Mouse (Mus musculus): Measurements from ENCODE around the gene Ulk1. TPM values are rescaled to one million over a fixed set of nuclear protein-coding genes. Genes with fewer than 3 reads are reported as not detected.

Gene Ulk1
- polyA plus RNA-seq, 1 experiment = 13.6 TPM

- Histone ChIP-seq H3ac (ENCODE audit: control insufficient read depth, insufficient read length, low read depth) (no peak overlapping the region), H3K27me3 (ENCODE audit: control insufficient read depth, insufficient read depth, insufficient read length) (no peaks in the 10 kb centered on the region), H3K79me3 (ENCODE audit: low read depth) (peaks cover 9% of the 10 kb centered on the region), H3K4me3 (ENCODE audit: insufficient read depth, poor library complexity, severe bottlenecking) (no peak overlapping the region), H3K79me2 (ENCODE audit: control insufficient read depth, insufficient read depth) (peaks cover 31% of the 10 kb centered on the region), H3K36me3 (ENCODE audit: control insufficient read depth, insufficient read depth) (no peaks in the 10 kb centered on the region)
- TF ChIP-seq USF1 (IDR thresholded peaks at IDR 0.05; ENCODE audit: low read depth) (no peak), FOSL1 (IDR thresholded peaks at IDR 0.05; ENCODE audit: insufficient read depth, low read length, poor library complexity, severe bottlenecking) (no peak), CEBPB (IDR thresholded peaks at IDR 0.05; ENCODE audit: low read depth) (no peak), MYOD1 (IDR thresholded peaks at IDR 0.05; ENCODE audit: control insufficient read depth, insufficient read length, low read depth) (no peak), CTCF (IDR thresholded peaks at IDR 0.05; ENCODE audit: control insufficient read depth, insufficient read depth, insufficient read length) (no peak), MYOG (IDR thresholded peaks at IDR 0.05; ENCODE audit: control insufficient read depth, extremely low read depth, insufficient read length) (no peak), MAX (IDR thresholded peaks at IDR 0.05) (no peak)
These were observed 2.4 kb downstream of the Ulk1 start for GRCm38 (mm10) chr5:110807453-110807852.

DNA sequence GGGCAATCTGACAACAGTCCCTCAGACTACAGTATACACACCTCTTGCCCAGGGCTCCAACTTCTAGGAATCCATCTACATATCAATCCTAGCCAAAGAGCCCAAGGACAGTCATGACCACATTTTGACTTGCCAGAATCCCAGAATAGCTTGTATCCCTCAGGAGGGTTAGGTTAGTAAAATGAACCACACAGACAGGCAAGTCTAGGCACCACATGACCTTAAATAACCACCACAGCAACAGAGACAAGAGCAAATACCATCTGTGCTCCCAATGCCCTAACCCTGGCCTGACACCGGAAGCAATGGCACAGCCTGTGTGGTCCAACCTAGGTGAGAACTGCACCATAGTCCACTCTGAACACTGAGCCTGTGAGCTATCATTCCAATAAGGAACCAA is 3.2 kb downstream of the Ulk1 start:
- Histone ChIP-seq H3K79me3 (ENCODE audit: low read depth) (peaks cover 9% of the 10 kb centered on the region), H3K79me2 (ENCODE audit: control insufficient read depth, insufficient read depth) (peaks cover 31% of the 10 kb centered on the region), H3K4me3 (ENCODE audit: insufficient read depth, poor library complexity, severe bottlenecking) (no peak overlapping the region), H3K27me3 (ENCODE audit: control insufficient read depth, insufficient read depth, insufficient read length) (no peaks in the 10 kb centered on the region), H3ac (ENCODE audit: control insufficient read depth, insufficient read length, low read depth) (no peak overlapping the region), H3K36me3 (ENCODE audit: control insufficient read depth, insufficient read depth) (no peaks in the 10 kb centered on the region)
- TF ChIP-seq MYOD1 (IDR thresholded peaks at IDR 0.05; ENCODE audit: control insufficient read depth, insufficient read length, low read depth) = no peak

DNA sequence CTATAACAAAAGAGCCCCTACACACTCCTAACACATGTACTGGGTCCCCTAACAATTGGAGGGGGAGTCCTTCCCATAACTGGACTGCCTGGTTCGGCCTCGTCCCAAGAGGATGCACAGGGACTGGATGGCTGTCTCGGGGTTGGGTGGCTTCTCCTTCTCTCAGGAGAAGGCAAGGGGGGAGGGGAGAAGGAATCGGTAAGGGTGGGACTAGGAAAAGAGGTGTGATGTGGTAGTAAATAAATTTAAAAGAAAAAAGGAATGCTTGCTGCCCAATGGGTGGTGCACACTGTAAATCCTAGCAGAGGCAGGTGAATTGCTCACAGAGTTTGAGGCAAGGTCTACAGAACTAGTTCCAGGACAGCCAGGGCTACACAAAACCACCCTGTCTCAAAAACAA is 3.7 kb downstream of the Ulk1 start:
- Histone ChIP-seq H3K4me3 (ENCODE audit: insufficient read depth, poor library complexity, severe bottlenecking) (no peak overlapping the region), H3K36me3 (ENCODE audit: control insufficient read depth, insufficient read depth) (no peaks in the 10 kb centered on the region), H3K79me2 (ENCODE audit: control insufficient read depth, insufficient read depth) (peaks cover 31% of the 10 kb centered on the region), H3ac (ENCODE audit: control insufficient read depth, insufficient read length, low read depth) (no peak overlapping the region), H3K27me3 (ENCODE audit: control insufficient read depth, insufficient read depth, insufficient read length) (no peaks in the 10 kb centered on the region), H3K79me3 (ENCODE audit: low read depth) (peaks cover 9% of the 10 kb centered on the region)
- TF ChIP-seq MYOD1 (IDR thresholded peaks at IDR 0.05; ENCODE audit: control insufficient read depth, insufficient read length, low read depth) (no peak), FOSL1 (IDR thresholded peaks at IDR 0.05; ENCODE audit: insufficient read depth, low read length, poor library complexity, severe bottlenecking) (no peak), USF1 (IDR thresholded peaks at IDR 0.05; ENCODE audit: low read depth) (no peak), MYOG (IDR thresholded peaks at IDR 0.05; ENCODE audit: control insufficient read depth, extremely low read depth, insufficient read length) (no peak), MAX (IDR thresholded peaks at IDR 0.05) (no peak), CEBPB (IDR thresholded peaks at IDR 0.05; ENCODE audit: low read depth) (no peak), CTCF (IDR thresholded peaks at IDR 0.05; ENCODE audit: control insufficient read depth, insufficient read depth, insufficient read length) (no peak)

- Histone ChIP-seq H3K79me2 (ENCODE audit: control insufficient read depth, insufficient read depth) (peaks cover 28% of the 10 kb centered on the region), H3K4me3 (ENCODE audit: insufficient read depth, poor library complexity, severe bottlenecking) (no peak overlapping the region), H3K27me3 (ENCODE audit: control insufficient read depth, insufficient read depth, insufficient read length) (no peaks in the 10 kb centered on the region), H3K79me3 (ENCODE audit: low read depth) (peaks cover 9% of the 10 kb centered on the region), H3K36me3 (ENCODE audit: control insufficient read depth, insufficient read depth) (no peaks in the 10 kb centered on the region), H3ac (ENCODE audit: control insufficient read depth, insufficient read length, low read depth) (no peak overlapping the region)
- TF ChIP-seq USF1 (IDR thresholded peaks at IDR 0.05; ENCODE audit: low read depth) = no peak
- no peak for TF ChIP-seq MYOG (IDR thresholded peaks at IDR 0.05; ENCODE audit: control insufficient read depth, extremely low read depth, insufficient read length)
- TF ChIP-seq FOSL1 (IDR thresholded peaks at IDR 0.05; ENCODE audit: insufficient read depth, low read length, poor library complexity, severe bottlenecking) = no peak
- TF ChIP-seq CEBPB (IDR thresholded peaks at IDR 0.05; ENCODE audit: low read depth) = no peak
- TF ChIP-seq MYOD1 (IDR thresholded peaks at IDR 0.05; ENCODE audit: control insufficient read depth, insufficient read length, low read depth) = no peak
- no peak for TF ChIP-seq CTCF (IDR thresholded peaks at IDR 0.05; ENCODE audit: control insufficient read depth, insufficient read depth, insufficient read length)
- TF ChIP-seq MAX (IDR thresholded peaks at IDR 0.05) = no peak
These were observed 5.7 kb downstream of the Ulk1 start for GRCm38 (mm10) chr5:110804012-110804743.

DNA sequence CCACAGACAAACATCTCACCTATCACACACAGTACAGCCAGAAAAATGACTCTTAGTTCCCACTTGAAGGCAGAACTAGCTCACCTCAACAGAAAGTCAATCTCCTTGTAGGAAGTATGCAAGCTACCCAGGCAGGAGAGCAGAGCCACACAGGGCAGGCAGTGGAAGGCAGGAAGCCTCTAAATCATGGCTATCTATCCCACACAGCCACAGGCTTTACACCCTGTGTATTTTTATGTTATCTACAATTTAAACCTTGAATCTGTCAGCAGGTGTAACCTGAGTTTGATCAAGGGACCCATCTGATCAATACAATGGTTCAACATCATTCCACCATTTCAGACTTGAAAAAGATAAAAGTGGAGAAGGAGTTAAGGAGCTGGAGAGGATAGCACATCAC is 7.1 kb downstream of the Ulk1 start:
- Histone ChIP-seq H3K36me3 (ENCODE audit: control insufficient read depth, insufficient read depth) (peaks cover 9% of the 10 kb centered on the region), H3ac (ENCODE audit: control insufficient read depth, insufficient read length, low read depth) (no peak overlapping the region)
- TF ChIP-seq CEBPB (IDR thresholded peaks at IDR 0.05; ENCODE audit: low read depth) (no peak), USF1 (IDR thresholded peaks at IDR 0.05; ENCODE audit: low read depth) (no peak), CTCF (IDR thresholded peaks at IDR 0.05; ENCODE audit: control insufficient read depth, insufficient read depth, insufficient read length) (no peak), MAX (IDR thresholded peaks at IDR 0.05) (no peak), FOSL1 (IDR thresholded peaks at IDR 0.05; ENCODE audit: insufficient read depth, low read length, poor library complexity, severe bottlenecking) (no peak), MYOD1 (IDR thresholded peaks at IDR 0.05; ENCODE audit: control insufficient read depth, insufficient read length, low read depth) (no peak), MYOG (IDR thresholded peaks at IDR 0.05; ENCODE audit: control insufficient read depth, extremely low read depth, insufficient read length) (no peak)

GRCm38 (mm10) chr5:110802186-110802585 is 7.7 kb downstream of the Ulk1 start:
- H3ac ChIP-seq (ENCODE audit: control insufficient read depth, insufficient read length, low read depth) = no peak overlapping the region
- no peak overlapping the region for H3K4me3 ChIP-seq (ENCODE audit: insufficient read depth, poor library complexity, severe bottlenecking)
- H3K27me3 ChIP-seq (ENCODE audit: control insufficient read depth, insufficient read depth, insufficient read length) = no peaks in the 10 kb centered on the region
- H3K79me3 ChIP-seq (ENCODE audit: low read depth) = no peaks in the 10 kb centered on the region
- H3K36me3 ChIP-seq (ENCODE audit: control insufficient read depth, insufficient read depth) = peaks cover 9% of the 10 kb centered on the region
- no peak for TF ChIP-seq MYOD1 (IDR thresholded peaks at IDR 0.05; ENCODE audit: control insufficient read depth, insufficient read length, low read depth)
- TF ChIP-seq USF1 (IDR thresholded peaks at IDR 0.05; ENCODE audit: low read depth) = no peak
- TF ChIP-seq MYOG (IDR thresholded peaks at IDR 0.05; ENCODE audit: control insufficient read depth, extremely low read depth, insufficient read length) = no peak
- TF ChIP-seq CTCF (IDR thresholded peaks at IDR 0.05; ENCODE audit: control insufficient read depth, insufficient read depth, insufficient read length) = no peak
- TF ChIP-seq MAX (IDR thresholded peaks at IDR 0.05) = no peak
- TF ChIP-seq FOSL1 (IDR thresholded peaks at IDR 0.05; ENCODE audit: insufficient read depth, low read length, poor library complexity, severe bottlenecking) = no peak
- TF ChIP-seq CEBPB (IDR thresholded peaks at IDR 0.05; ENCODE audit: low read depth) = no peak
- peaks cover 8% of the 10 kb centered on the region for H3K79me2 ChIP-seq (ENCODE audit: control insufficient read depth, insufficient read depth)

More for the DNA sequence above, 7.1 kb downstream of the Ulk1 start:
- no peaks in the 10 kb centered on the region for H3K27me3 ChIP-seq (ENCODE audit: control insufficient read depth, insufficient read depth, insufficient read length)
- H3K79me2 ChIP-seq (ENCODE audit: control insufficient read depth, insufficient read depth) = peaks cover 15% of the 10 kb centered on the region
- no peak overlapping the region for H3K4me3 ChIP-seq (ENCODE audit: insufficient read depth, poor library complexity, severe bottlenecking)
- H3K79me3 ChIP-seq (ENCODE audit: low read depth) = peaks cover 3% of the 10 kb centered on the region
